Mouse (Mus musculus) heart, adult 2 months (tissue): ENCODE data around the gene Wfdc15a. TPM values are rescaled to one million over a fixed set of nuclear protein-coding genes. Genes with fewer than 3 reads are reported as not detected.

Source experiments
- DNase-seq, 2 experiments: peaks; one replicate each; pipeline ENCODE4 v3.0.0; 2021
- H3K27ac ChIP-seq: fragments of 200-600 bp; 2 replicates; pipeline ENCODE4 v1.8.1; 2022
- H3K27me3 ChIP-seq: fragments of 200-500 bp; 2 replicates; pipeline ENCODE4 v1.6.1; 2012; ENCODE audit warnings: mild to moderate bottlenecking, low read length, inconsistent platforms, mixed read lengths; ENCODE audit not compliant: control insufficient read depth, insufficient read depth
- H3K36me3 ChIP-seq: fragments of 200-500 bp; 2 replicates; pipeline ENCODE4 v1.6.1; 2012; ENCODE audit warnings: low read length, inconsistent platforms; ENCODE audit not compliant: control insufficient read depth, insufficient read depth
- H3K4me1 ChIP-seq: fragments of 200-500 bp; 2 replicates; pipeline ENCODE4 v1.6.1; 2011; ENCODE audit warnings: low read length; ENCODE audit not compliant: control insufficient read depth, insufficient read depth
- H3K4me3 ChIP-seq: fragments of 200-600 bp; 2 replicates; pipeline ENCODE4 v1.8.1; 2022
- H3K79me2 ChIP-seq: fragments of 200-500 bp; replicated peaks from 2 replicates; pipeline ENCODE4 v1.6.1; 2012; ENCODE audit warnings: mild to moderate bottlenecking, inconsistent platforms, low read length, moderate library complexity, mixed read lengths; ENCODE audit not compliant: control insufficient read depth, insufficient read depth
- H3K9ac ChIP-seq: fragments of 200-500 bp; 2 replicates; pipeline ENCODE4 v1.6.1; 2012; ENCODE audit warnings: low read depth, mild to moderate bottlenecking, control low read depth, inconsistent platforms, low read length, mixed read lengths
- CTCF ChIP-seq: fragments of 200-600 bp; IDR thresholded peaks from 2 replicates; pipeline ENCODE4 v1.8.1; 2022; ENCODE audit warnings: antibody characterized with exemption, mild to moderate bottlenecking, moderate library complexity
- EP300 ChIP-seq: fragments of 200-500 bp; IDR thresholded peaks from 2 replicates; pipeline ENCODE4 v1.6.1; 2011; ENCODE audit warnings: low read depth, low read length, control low read depth; ENCODE audit not compliant: insufficient read depth
- POLR2A ChIP-seq: fragments of 200-500 bp; IDR thresholded peaks from 2 replicates; pipeline ENCODE4 v1.6.1; 2011; ENCODE audit warnings: mild to moderate bottlenecking, low read depth, low read length, control low read depth; ENCODE audit not compliant: insufficient read depth
- WGBS: fragments of 180-500 bp; shearing (Covaris S2); methylation state at CpG from one replicate; pipeline ENCODE4 v1.1.7; 2018; 5-methylcytosine and 5-hydroxymethylcytosine counted together
- intact Hi-C: fragments of 180-260 bp; cut with DNase I; formaldehyde crosslinking; loops from one replicate; pipeline ENCODE4 v1.15.1; 2025
- polyA plus RNA-seq: library from polyadenylated mRNA; depleted of rRNA; stranded (reverse); fragments of >200 nt; gene quantifications from 2 replicates; pipeline ENCODE4 v1.2.3, GENCODE M21; 2012; rRNA removed
- total RNA-seq, 2 experiments: library from RNA; stranded (reverse); gene quantifications; 2 replicates each; pipeline ENCODE4 v1.2.3; 2021

Wfdc15a gene
- total and polyA plus RNA-seq, 3 experiments, result not detected

DNA sequence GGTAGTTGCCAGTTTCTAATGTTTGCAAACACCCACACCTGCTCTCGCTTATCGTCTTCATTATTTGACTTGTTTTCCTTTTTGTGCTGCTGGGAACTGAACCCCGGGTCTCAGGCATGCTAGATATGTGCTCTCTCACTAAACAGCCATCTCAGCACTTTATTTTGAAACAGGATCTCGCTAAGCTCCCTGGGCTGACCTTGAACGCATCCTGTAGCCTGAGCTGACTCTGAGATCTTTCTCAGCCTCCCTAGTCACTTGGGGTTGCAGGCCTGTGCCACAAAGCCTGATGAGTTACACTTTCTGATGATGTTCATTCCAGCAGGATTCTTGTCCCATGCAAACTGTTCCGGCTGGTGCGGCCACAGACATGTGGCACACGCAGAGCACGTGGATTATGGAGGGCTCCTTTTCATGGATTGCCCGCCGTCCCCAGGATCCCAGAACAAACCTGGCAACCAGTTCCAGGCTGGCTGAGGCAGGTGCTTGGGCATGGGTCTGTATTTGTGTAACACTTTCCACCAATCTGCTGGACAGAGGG is 38.3 kb downstream of the Wfdc15a start:
- TF ChIP-seq EP300, result no peak
- H3K27ac ChIP-seq, result no peak overlapping the region
- intact Hi-C loops, result no loop called here
- no peak overlapping the region for H3K9ac ChIP-seq
- no peak overlapping the region for H3K4me3 ChIP-seq
- H3K79me2 ChIP-seq, result no peaks in the 10 kb centered on the region
- H3K27me3 ChIP-seq, result no peaks in the 10 kb centered on the region
- no peaks in the 10 kb centered on the region for H3K4me1 ChIP-seq
- 85% methylated on average over 11 of the region's 11 CpGs for WGBS
- no peaks in the 10 kb centered on the region for H3K36me3 ChIP-seq
- DNase-seq, result no peak

DNA sequence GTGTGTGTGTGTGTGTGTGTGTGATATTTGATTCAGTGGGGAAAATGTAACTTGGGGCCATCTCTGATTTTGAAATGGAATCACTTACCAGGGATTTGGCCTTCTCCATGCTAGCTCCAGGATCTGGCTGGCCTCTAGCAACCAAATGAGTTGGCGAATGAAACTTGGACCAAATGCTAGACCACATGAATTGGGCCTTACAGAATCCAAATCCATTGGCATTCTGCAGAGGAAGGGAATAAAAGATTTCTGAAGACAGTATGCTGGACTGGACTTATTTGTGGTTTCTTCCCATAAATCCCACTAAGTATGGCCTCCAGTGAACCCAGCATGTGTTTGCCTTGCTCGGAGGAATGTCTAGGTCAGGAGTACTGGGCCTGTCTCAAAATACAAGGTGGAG is 41.1 kb downstream of the Wfdc15a start:
- 96% methylated on average over 2 of the region's 2 CpGs for WGBS
- Histone ChIP-seq H3K36me3 (no peaks in the 10 kb centered on the region), H3K27me3 (no peaks in the 10 kb centered on the region), H3K9ac (no peak overlapping the region), H3K79me2 (no peaks in the 10 kb centered on the region), H3K27ac (no peak overlapping the region), H3K4me3 (no peak overlapping the region), H3K4me1 (no peaks in the 10 kb centered on the region)
- no peak for DNase-seq
- intact Hi-C loops, result no loop called here
- TF ChIP-seq CTCF (no peak), POLR2A (no peak), EP300 (no peak)

DNA sequence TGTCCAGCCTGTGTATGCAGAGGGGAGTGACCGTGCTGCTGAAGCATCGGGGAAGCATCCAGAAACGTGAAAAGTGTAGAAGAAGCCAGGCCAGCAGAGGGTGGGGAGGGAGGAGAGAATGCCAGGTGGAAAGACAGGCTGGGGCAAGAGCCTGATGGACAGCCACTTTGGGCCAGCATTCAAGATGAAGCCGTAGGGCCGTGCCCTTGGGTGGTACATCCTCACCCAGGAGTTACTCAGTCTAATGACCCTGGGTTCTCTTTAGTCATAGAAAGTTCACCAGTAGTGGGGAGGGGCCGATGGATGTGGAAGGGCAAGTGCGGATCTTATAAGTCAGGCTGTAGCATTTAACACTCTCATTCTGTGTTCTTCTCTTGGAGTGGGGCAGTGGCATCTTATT is 43.8 kb downstream of the Wfdc15a start:
- H3K36me3 ChIP-seq, result no peaks in the 10 kb centered on the region
- H3K27ac ChIP-seq, result no peak overlapping the region
- no peaks in the 10 kb centered on the region for H3K4me1 ChIP-seq
- H3K4me3 ChIP-seq, result no peak overlapping the region
- intact Hi-C loops, result no loop called here
- no peaks in the 10 kb centered on the region for H3K27me3 ChIP-seq
- no peak for DNase-seq
- WGBS, result 85% methylated on average over 7 of the region's 7 CpGs
- H3K79me2 ChIP-seq, result no peaks in the 10 kb centered on the region
- no peak overlapping the region for H3K9ac ChIP-seq
- TF ChIP-seq POLR2A (no peak), CTCF (no peak), EP300 (no peak)

DNA sequence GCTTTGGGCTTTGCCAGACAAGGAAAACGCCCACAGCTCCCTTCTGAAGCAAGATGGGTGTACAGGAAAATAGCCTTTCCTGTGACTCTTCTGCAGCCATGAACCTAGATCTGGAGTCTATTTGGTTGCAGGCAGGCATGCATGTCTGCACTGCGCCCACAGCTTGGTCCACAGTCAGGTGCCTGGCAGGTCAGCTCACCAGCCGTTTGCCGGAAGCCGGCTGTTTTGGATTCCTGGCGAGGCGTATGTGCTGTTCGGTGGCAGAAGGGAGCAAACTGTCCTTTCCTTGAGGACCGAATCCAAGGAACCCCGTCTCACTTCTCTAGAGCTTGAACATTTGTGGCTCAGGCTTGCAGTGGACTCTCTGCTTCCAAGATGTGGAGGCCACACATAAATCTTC is 45.9 kb downstream of the Wfdc15a start:
- no peak for DNase-seq
- H3K27ac ChIP-seq, result no peak overlapping the region
- TF ChIP-seq EP300 (no peak), CTCF (no peak), POLR2A (no peak)
- no peaks in the 10 kb centered on the region for H3K4me1 ChIP-seq
- no peak overlapping the region for H3K4me3 ChIP-seq
- no peaks in the 10 kb centered on the region for H3K79me2 ChIP-seq
- no peak overlapping the region for H3K9ac ChIP-seq
- intact Hi-C loops, result no loop called here
- H3K27me3 ChIP-seq, result no peaks in the 10 kb centered on the region
- WGBS, result 88% methylated on average over 10 of the region's 10 CpGs
- no peaks in the 10 kb centered on the region for H3K36me3 ChIP-seq

DNA sequence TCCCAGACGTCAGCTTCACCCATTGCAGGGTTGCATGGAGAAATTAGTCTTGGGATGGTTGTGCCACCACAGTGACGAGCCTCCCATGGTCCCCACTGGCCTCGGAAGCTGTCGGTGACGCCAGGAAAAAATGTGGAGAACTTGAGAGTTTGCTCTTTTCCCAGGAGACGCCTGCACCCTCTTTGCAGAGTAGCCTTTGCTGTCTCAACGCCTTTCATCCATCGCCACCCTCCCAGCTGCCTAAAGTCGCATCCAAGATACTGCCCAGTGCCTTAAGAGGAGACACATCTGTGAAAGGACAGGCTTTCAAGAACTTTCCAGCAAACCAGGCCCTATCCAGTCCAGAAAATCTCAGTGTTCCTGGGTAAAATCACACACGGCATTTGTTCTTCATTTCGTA is 47.6 kb downstream of the Wfdc15a start:
- no peaks in the 10 kb centered on the region for H3K27me3 ChIP-seq
- no peak overlapping the region for H3K27ac ChIP-seq
- H3K36me3 ChIP-seq, result no peaks in the 10 kb centered on the region
- H3K4me1 ChIP-seq, result no peaks in the 10 kb centered on the region
- H3K79me2 ChIP-seq, result no peaks in the 10 kb centered on the region
- H3K9ac ChIP-seq, result no peak overlapping the region
- no peak overlapping the region for H3K4me3 ChIP-seq
- WGBS, result 90% methylated on average over 11 of the region's 11 CpGs
- intact Hi-C loops, result no loop called here
- DNase-seq, result no peak
- no peak for TF ChIP-seq EP300

DNA sequence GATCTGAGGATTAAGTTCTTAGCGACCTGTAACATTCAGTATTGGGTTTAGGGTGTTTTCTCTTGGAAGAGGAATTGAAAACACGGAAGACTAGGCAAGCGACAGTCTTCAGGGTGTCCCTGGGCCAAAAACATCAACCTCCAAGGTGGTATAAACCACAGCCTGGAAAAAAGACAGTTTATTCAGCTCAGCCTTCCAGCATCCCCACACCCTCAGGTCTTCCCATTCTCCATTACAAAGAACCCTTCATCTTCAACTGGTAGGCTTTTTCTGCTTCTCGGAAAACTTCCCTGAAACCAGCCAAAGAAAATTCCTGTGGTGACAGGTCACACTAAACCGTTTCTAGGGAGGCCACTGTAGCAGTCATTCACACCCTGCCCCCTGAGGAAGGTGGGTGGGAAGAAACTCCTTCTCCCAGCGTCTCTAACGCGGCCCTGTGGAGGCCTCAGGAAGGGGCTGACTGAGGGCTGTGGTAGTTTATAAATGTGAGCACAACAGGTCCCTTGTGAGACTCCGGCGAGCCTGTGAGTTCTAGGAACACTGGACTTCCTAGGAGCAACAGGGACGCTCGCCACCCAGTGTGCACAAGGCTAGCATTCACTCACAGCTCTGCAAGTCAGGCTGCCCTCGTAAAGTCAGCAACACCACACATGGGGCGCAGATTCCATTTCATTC is 49.7 kb downstream of the Wfdc15a start:
- H3K79me2 ChIP-seq, result no peaks in the 10 kb centered on the region
- DNase-seq, result no peak
- no peak overlapping the region for H3K9ac ChIP-seq
- 58% methylated on average over 14 of the region's 14 CpGs for WGBS
- no peak overlapping the region for H3K4me3 ChIP-seq
- intact Hi-C loops, result no loop called here
- no peaks in the 10 kb centered on the region for H3K27me3 ChIP-seq
- H3K4me1 ChIP-seq, result no peaks in the 10 kb centered on the region
- no peaks in the 10 kb centered on the region for H3K36me3 ChIP-seq
- TF ChIP-seq EP300 (no peak), POLR2A (no peak), CTCF (no peak)
- H3K27ac ChIP-seq, result no peak overlapping the region

Other genes with a start within 250 kb of the Wfdc15a start
- 10 to 100 TPM; 71.9 to 73.1 TPM for gene Ywhab, start 205.2 kb downstream of the Wfdc15a start, total RNA-seq
- gene Ywhab, start 205.2 kb downstream of the Wfdc15a start, polyA plus RNA-seq, result 26.8 and 37.1 TPM in 2 replicates
- gene Pabpc1l, start 174.7 kb downstream of the Wfdc15a start, total RNA-seq, result under 1 TPM; 0.32 to 0.63 TPM
- 0.73 and 0.90 TPM in 2 replicates for gene Pabpc1l, start 174.7 kb downstream of the Wfdc15a start, polyA plus RNA-seq
- gene Stk4, start 129.8 kb downstream of the Wfdc15a start, total RNA-seq, result 10 to 100 TPM; 14.3 to 14.7 TPM
- gene Stk4, start 129.8 kb downstream of the Wfdc15a start, polyA plus RNA-seq, result 6.4 and 10.7 TPM in 2 replicates
- 10 to 100 TPM; 18.5 to 22.9 TPM for gene Tomm34, start 129.0 kb downstream of the Wfdc15a start, total RNA-seq
- gene Tomm34, start 129.0 kb downstream of the Wfdc15a start, polyA plus RNA-seq, result 24.7 and 28.7 TPM in 2 replicates
- gene Kcns1, start 29.0 kb downstream of the Wfdc15a start, total RNA-seq, result not detected
- 0.12 and 0.18 TPM in 2 replicates for gene Kcns1, start 29.0 kb downstream of the Wfdc15a start, polyA plus RNA-seq
- gene Wfdc5, start 17.4 kb downstream of the Wfdc15a start, total RNA-seq, result not detected
- not detected in 2 replicates for gene Wfdc5, start 17.4 kb downstream of the Wfdc15a start, polyA plus RNA-seq
- not detected for gene Wfdc12, start 9.5 kb downstream of the Wfdc15a start, total RNA-seq
- not detected in 2 replicates for gene Wfdc12, start 9.5 kb downstream of the Wfdc15a start, polyA plus RNA-seq
- gene Wfdc15b, start 21.5 kb upstream of the Wfdc15a start, total RNA-seq, result not detected
- gene Wfdc15b, start 21.5 kb upstream of the Wfdc15a start, polyA plus RNA-seq, result not detected in 2 replicates
- gene Svs2, start 38.3 kb upstream of the Wfdc15a start, total RNA-seq, result not detected
- gene Svs2, start 38.3 kb upstream of the Wfdc15a start, polyA plus RNA-seq, result not detected in 2 replicates
- gene Svs3b, start 56.5 kb upstream of the Wfdc15a start, total RNA-seq, result not detected
- gene Svs3b, start 56.5 kb upstream of the Wfdc15a start, polyA plus RNA-seq, result not detected in 2 replicates
- not detected for gene Svs4, start 78.3 kb upstream of the Wfdc15a start, total RNA-seq
- gene Svs4, start 78.3 kb upstream of the Wfdc15a start, polyA plus RNA-seq, result not detected in 2 replicates
- gene Svs3a, start 89.1 kb upstream of the Wfdc15a start, total RNA-seq, result not detected
- not detected in 2 replicates for gene Svs3a, start 89.1 kb upstream of the Wfdc15a start, polyA plus RNA-seq
- not detected for gene Svs6, start 116.6 kb upstream of the Wfdc15a start, total RNA-seq
- gene Svs6, start 116.6 kb upstream of the Wfdc15a start, polyA plus RNA-seq, result not detected in 2 replicates
- not detected for gene Svs5, start 132.6 kb upstream of the Wfdc15a start, total RNA-seq
- gene Svs5, start 132.6 kb upstream of the Wfdc15a start, polyA plus RNA-seq, result not detected in 2 replicates
- 10 to 100 TPM; 10.9 to 26.4 TPM for gene Slpi, start 189.0 kb upstream of the Wfdc15a start, total RNA-seq
- gene Slpi, start 189.0 kb upstream of the Wfdc15a start, polyA plus RNA-seq, result 3.1 and 8.3 TPM in 2 replicates
- gene Rbpjl, start 203.0 kb upstream of the Wfdc15a start, total RNA-seq, result not detected
- 0.03 and 0.18 TPM in 2 replicates for gene Rbpjl, start 203.0 kb upstream of the Wfdc15a start, polyA plus RNA-seq
- gene Matn4, start 205.0 kb upstream of the Wfdc15a start, total RNA-seq, result under 1 TPM; 0.26 to 0.43 TPM
- gene Matn4, start 205.0 kb upstream of the Wfdc15a start, polyA plus RNA-seq, result 0.70 and 0.82 TPM in 2 replicates
- gene Sdc4, start 243.8 kb upstream of the Wfdc15a start, total RNA-seq, result 10 to 100 TPM; 20.2 to 26.0 TPM
- gene Sdc4, start 243.8 kb upstream of the Wfdc15a start, polyA plus RNA-seq, result 14.7 and 15.5 TPM in 2 replicates